17 mouse cellular contexts compared by ENCODE assay signal in genomic region chr7:113269081-113269480, GRCm38 (mm10).
A peak's percentile ranks its signal among the peaks of the same experiment; 100 is the strongest.
DNase-seq lines count a peak whose midpoint lies in the region; ATAC-seq and TF ChIP-seq lines count a peak whose summit lies in the region.
"Had no signal": no experiment of that assay in that cellular context is flagged by ENCODE, and none has a peak within 500 bp of the region (broad histone marks: within the 10 kb centered on the region; RNA-seq: fewer than 3 reads in every experiment).

No protein-coding gene starts in this region.

- peak; percentile 17 for DNase-seq in midbrain, embryonic 11.5 days (ENCODE audit: low spot score, missing footprints)
- DNase-seq in midbrain, postnatal 0 days (ENCODE audit: low spot score): no peak
- DNase-seq in CH12.LX (ENCODE audit: extremely low read depth): peak; percentile 40
- no peak for DNase-seq in right cerebral cortex, adult 2 months (ENCODE audit: low spot score in 2 of 2)
- DNase-seq in layer of hippocampus, postnatal 36 days: no peak
- no peak for DNase-seq in kidney, postnatal 14 days
- DNase-seq: adrenal gland, adult 8-10 months had no signal

- no peak overlapping the region for H3K27ac ChIP-seq in midbrain, embryonic 11.5 days (ENCODE audit: low read depth, low read length)
- no peak overlapping the region for H3K27ac ChIP-seq in midbrain, postnatal 0 days (ENCODE audit: low read depth, low read length)
- H3K27ac ChIP-seq in CH12.LX (ENCODE audit: insufficient read depth, low read depth): no peak overlapping the region
- H3K27ac ChIP-seq: forebrain, embryonic 10.5 days; forebrain, embryonic 13.5 days; gastrocnemius, adult 2 months; heart, adult 2 months; heart, embryonic 10.5 days; heart, embryonic 13.5 days; hindbrain, embryonic 15.5 days had no signal

- in situ Hi-C loops in CH12.LX (cut with MboI; ENCODE audit: low pct_ligation_motif_present, low pct_unique_long_range_greater_than_20kb, low sequenced_read_pairs): loop anchor here (25.0 kb wide), 1 partner anchor 357 kb away; no protein-coding TSS in a partner anchor

- H3K9ac ChIP-seq in midbrain, embryonic 11.5 days (ENCODE audit: low read length): no peak overlapping the region
- H3K9ac ChIP-seq in midbrain, postnatal 0 days (replicated peaks; ENCODE audit: low read length, poor library complexity, severe bottlenecking): no peak overlapping the region
- no peak overlapping the region for H3K9ac ChIP-seq in CH12.LX (ENCODE audit: insufficient read depth, low read depth)
- H3K9ac ChIP-seq: forebrain, embryonic 13.5 days; forebrain, postnatal 0 days; heart, embryonic 13.5 days; hindbrain, embryonic 15.5 days had no signal

- no peaks in the 10 kb centered on the region for H3K36me3 ChIP-seq in midbrain, embryonic 11.5 days (ENCODE audit: control insufficient read depth, insufficient read depth, low read length)
- H3K36me3 ChIP-seq in midbrain, postnatal 0 days (ENCODE audit: insufficient read depth, low read length): no peaks in the 10 kb centered on the region
- H3K36me3 ChIP-seq in CH12.LX (replicated peaks in 1 of 2; ENCODE audit: control insufficient read depth in 1 of 2, insufficient read depth in 1 of 2, low read length in 1 of 2): no peaks in the 10 kb centered on the region
- H3K36me3 ChIP-seq: forebrain, embryonic 10.5 days; heart, embryonic 10.5 days; heart, embryonic 13.5 days; hindbrain, embryonic 15.5 days had no signal

- no peak overlapping the region for H3K4me2 ChIP-seq in midbrain, embryonic 11.5 days
- H3K4me2 ChIP-seq in midbrain, postnatal 0 days (ENCODE audit: low read depth, low read length, poor library complexity, severe bottlenecking): no peak overlapping the region
- no peak overlapping the region for H3K4me2 ChIP-seq in CH12.LX (ENCODE audit: insufficient read depth, low read depth, poor library complexity, severe bottlenecking)
- H3K4me2 ChIP-seq: forebrain, embryonic 13.5 days; heart, embryonic 13.5 days; hindbrain, embryonic 15.5 days had no signal

- no peak for TF ChIP-seq RAD21 in CH12.LX (IDR thresholded peaks at IDR 0.05; ENCODE audit: low read depth, low read length)

- ATAC-seq in midbrain, embryonic 11.5 days (ENCODE audit: low FRiP score): no peak
- ATAC-seq in midbrain, postnatal 0 days (ENCODE audit: low FRiP score): no peak
- ATAC-seq in common myeloid progenitor, adult 5-6 weeks (replicated peaks; ENCODE audit: low read depth, poor library complexity, severe bottlenecking): peak; percentile 59
- peak; percentile 62 for ATAC-seq in megakaryocyte progenitor cell, adult 5-6 weeks (replicated peaks; ENCODE audit: poor library complexity)
- ATAC-seq: forebrain, postnatal 0 days had no signal

- no peaks in the 10 kb centered on the region for H3K27me3 ChIP-seq in midbrain, embryonic 11.5 days (ENCODE audit: control insufficient read depth, insufficient read depth, low read length)
- no peaks in the 10 kb centered on the region for H3K27me3 ChIP-seq in midbrain, postnatal 0 days (ENCODE audit: insufficient read depth, low read length)
- H3K27me3 ChIP-seq in CH12.LX (replicated peaks): no peaks in the 10 kb centered on the region
- H3K27me3 ChIP-seq: forebrain, embryonic 13.5 days; heart, embryonic 13.5 days; hindbrain, embryonic 15.5 days had no signal

- TF ChIP-seq CTCF in midbrain, postnatal 0 days (IDR thresholded peaks at IDR 0.05): no peak
- no peak for TF ChIP-seq CTCF in CH12.LX (conservative IDR thresholded peaks at IDR 0.05 in 1 of 2, IDR thresholded peaks at IDR 0.05 in 1 of 2; ENCODE audit: low read depth in 2 of 2, low read length in 2 of 2)

- no peak for TF ChIP-seq EP300 in CH12.LX (IDR thresholded peaks at IDR 0.05; ENCODE audit: low read length)

- no peaks in the 10 kb centered on the region for H3K9me3 ChIP-seq in midbrain, embryonic 11.5 days (ENCODE audit: control insufficient read depth, low read length)
- H3K9me3 ChIP-seq in midbrain, postnatal 0 days (ENCODE audit: low read length): no peaks in the 10 kb centered on the region
- no peaks in the 10 kb centered on the region for H3K9me3 ChIP-seq in CH12.LX (replicated peaks; ENCODE audit: low read length)
- H3K9me3 ChIP-seq: forebrain, embryonic 10.5 days; forebrain, embryonic 13.5 days; heart, embryonic 10.5 days; heart, embryonic 13.5 days; hindbrain, embryonic 15.5 days had no signal

- no peaks in the 10 kb centered on the region for H3K79me2 ChIP-seq in CH12.LX (replicated peaks; ENCODE audit: control insufficient read depth, extremely low read depth, insufficient read depth, poor library complexity, severe bottlenecking)

- dilution Hi-C loops in CH12.LX (cut with MboI; ENCODE audit: extremely low pct_ligation_motif_present, extremely low pct_unique_long_range_greater_than_20kb, low sequenced_read_pairs): no loop called here

- H3K4me3 ChIP-seq in midbrain, embryonic 11.5 days (ENCODE audit: low read depth, low read length): no peak overlapping the region
- H3K4me3 ChIP-seq in midbrain, postnatal 0 days (ENCODE audit: low read depth, low read length): no peak overlapping the region
- no peak overlapping the region for H3K4me3 ChIP-seq in CH12.LX (replicated peaks in 1 of 3; ENCODE audit: low read depth in 2 of 3, low read length in 2 of 3, poor library complexity in 1 of 3)
- H3K4me3 ChIP-seq: forebrain, embryonic 10.5 days; forebrain, embryonic 13.5 days; gastrocnemius, adult 2 months; heart, adult 2 months; heart, embryonic 10.5 days; heart, embryonic 13.5 days; hindbrain, embryonic 15.5 days had no signal

- H3K4me1 ChIP-seq in midbrain, embryonic 11.5 days (ENCODE audit: control insufficient read depth, insufficient read depth, low read length): no peaks in the 10 kb centered on the region
- H3K4me1 ChIP-seq in midbrain, postnatal 0 days (ENCODE audit: insufficient read depth, low read length): 0 out of 2 replicates have a peak, but pooled peaks cover 6% of the 10 kb centered on the region
- H3K4me1 ChIP-seq in CH12.LX (ENCODE audit: control insufficient read depth in 1 of 2, insufficient read depth in 2 of 2): peaks cover 4 to 26% of the 10 kb centered on the region in 2 experiments; a peak in 3 of 4 replicates

- no peak for TF ChIP-seq POLR2A in CH12.LX (IDR thresholded peaks at IDR 0.05; ENCODE audit: low read depth, low read length)

TF ChIP-seq in CH12.LX, 34 proteins besides CTCF, POLR2A, EP300 and RAD21:
- no peak for TF ChIP-seq MEF2A (IDR thresholded peaks at IDR 0.05; ENCODE audit: borderline replicate concordance, low read depth, low read length)
- no peak for TF ChIP-seq RCOR1 (conservative IDR thresholded peaks at IDR 0.05; ENCODE audit: low read depth, low read length)
- no peak for TF ChIP-seq USF1 (IDR thresholded peaks at IDR 0.05; ENCODE audit: low read depth, low read length)
- no peak for TF ChIP-seq ELF1 (IDR thresholded peaks at IDR 0.05; ENCODE audit: low read depth, low read length)
- no peak for TF ChIP-seq HCFC1 (IDR thresholded peaks at IDR 0.05; ENCODE audit: low read depth, low read length)
- TF ChIP-seq ZNF384 (IDR thresholded peaks at IDR 0.05; ENCODE audit: low read depth, low read length): no peak
- TF ChIP-seq ZMIZ1 (IDR thresholded peaks at IDR 0.05; ENCODE audit: low read depth, low read length): no peak
- TF ChIP-seq ZC3H11A (IDR thresholded peaks at IDR 0.05; ENCODE audit: low read depth, low read length): no peak
- TF ChIP-seq GABPA (IDR thresholded peaks at IDR 0.05; ENCODE audit: insufficient replicate concordance, low read depth, low read length): no peak
- no peak for TF ChIP-seq MAFK (IDR thresholded peaks at IDR 0.05; ENCODE audit: insufficient replicate concordance, low read length)
- TF ChIP-seq MXI1 (IDR thresholded peaks at IDR 0.05; ENCODE audit: low read depth, low read length): no peak
- TF ChIP-seq ZKSCAN1 (IDR thresholded peaks at IDR 0.05; ENCODE audit: borderline replicate concordance, low read depth, low read length): no peak
- no peak for TF ChIP-seq JUN (IDR thresholded peaks at IDR 0.05; ENCODE audit: insufficient read depth, low read depth, low read length)
- no peak for TF ChIP-seq IRF4 (IDR thresholded peaks at IDR 0.05; ENCODE audit: low read depth, low read length)
- TF ChIP-seq MAX (IDR thresholded peaks at IDR 0.05; ENCODE audit: low read length): no peak
- TF ChIP-seq PAX5 (IDR thresholded peaks at IDR 0.05; ENCODE audit: low read length): no peak
- no peak for TF ChIP-seq CHD2 (IDR thresholded peaks at IDR 0.05; ENCODE audit: low read length)
- TF ChIP-seq JUND (conservative IDR thresholded peaks at IDR 0.05; ENCODE audit: low read depth, low read length): no peak
- TF ChIP-seq TCF12 (IDR thresholded peaks at IDR 0.05; ENCODE audit: low read depth, low read length): no peak
- no peak for TF ChIP-seq BHLHE40 (IDR thresholded peaks at IDR 0.05; ENCODE audit: low read depth, low read length)

Comparison
In these comparisons a context has a peak if more than half of its experiments do, and no peak if none do; other contexts are left out.
1. DNase-seq: peak in midbrain, embryonic 11.5 days (single experiment) and CH12.LX (single experiment); none in midbrain, postnatal 0 days (single experiment), right cerebral cortex, adult 2 months (0 of 2), layer of hippocampus, postnatal 36 days (0 of 2) and kidney, postnatal 14 days (single experiment).
2. ATAC-seq: peak in common myeloid progenitor, adult 5-6 weeks (single experiment) and megakaryocyte progenitor cell, adult 5-6 weeks (single experiment); none in midbrain, embryonic 11.5 days (single experiment) and midbrain, postnatal 0 days (single experiment).